Mouse (Mus musculus): ENCODE results near the gene Tut1.
"Not testable (repeated sequence)": the region's sequence is repeated elsewhere in the genome, so short reads cannot be mapped to it uniquely, and the experiment has no call there.

Tut1 gene

GRCm38 (mm10) chr19:9006915-9007314 lies 53.3 kb downstream of the Tut1 start:
- not testable (repeated sequence) for DNase-seq (ENCODE audit: low read depth, low spot score)
